Mouse (Mus musculus) ES-E14 (cell line): ENCODE measurements at regions not wholly inside any gene's neighbourhood (a gene's known extent, or its start where the extent isn't known, plus 50 kb on each side); places are given as distances from the start of the nearest gene placed in this dataset.

Source experiments
- DNase-seq: peaks from one replicate; pipeline ENCODE4 v3.0.0-alpha.2; 2013; ENCODE audit warnings: low read depth, low spot score
- H3K27ac ChIP-seq: 2 replicates; pipeline ENCODE4 v1.5.1; 2012; ENCODE audit warnings: low read depth, mild to moderate bottlenecking, low read length, moderate library complexity, mixed read lengths; ENCODE audit not compliant: poor library complexity, insufficient read depth, severe bottlenecking
- H3K36me3 ChIP-seq: 2 replicates; pipeline ENCODE4 v1.6.1; 2012; ENCODE audit warnings: mild to moderate bottlenecking, low read length, moderate library complexity, mixed read lengths; ENCODE audit not compliant: control insufficient read depth, poor library complexity, insufficient read depth, severe bottlenecking
- H3K4me1 ChIP-seq, 2 experiments: fragments of 150-350 bp in 1 of 2; sonication (generic) in 1 of 2; 2 replicates each; pipeline ENCODE4 v1.6.1; 2012; ENCODE audit warnings: low read length in 2 of 2, mild to moderate bottlenecking in 1 of 2, mixed read lengths in 1 of 2; ENCODE audit not compliant: control insufficient read depth in 2 of 2, insufficient read depth in 2 of 2, poor library complexity in 1 of 2
- H3K4me3 ChIP-seq, 2 experiments: fragments of 150-350 bp in 1 of 2; sonication (generic) in 1 of 2; 2 replicates each; pipeline ENCODE4 v1.5.1; 2012; ENCODE audit warnings: low read length in 2 of 2, low read depth in 1 of 2, mild to moderate bottlenecking in 1 of 2, mixed read lengths in 1 of 2; ENCODE audit not compliant: insufficient read depth in 1 of 2, poor library complexity in 1 of 2, severe bottlenecking in 1 of 2
- H3K9ac ChIP-seq: 2 replicates; pipeline ENCODE4 v1.6.1; 2012; ENCODE audit warnings: low read depth, mild to moderate bottlenecking, low read length, mixed read lengths; ENCODE audit not compliant: poor library complexity, insufficient read depth, severe bottlenecking
- H3K9me3 ChIP-seq: fragments of 150-350 bp; sonication (generic); 2 replicates; pipeline ENCODE4 v1.6.1; 2012; ENCODE audit warnings: low read depth, mild to moderate bottlenecking, low read length; ENCODE audit not compliant: control insufficient read depth, insufficient read depth
- CHD2 ChIP-seq: IDR thresholded peaks from 2 replicates; pipeline ENCODE4 v1.6.1; 2014; ENCODE audit warnings: mild to moderate bottlenecking, low read depth, low read length, inconsistent platforms
- HCFC1 ChIP-seq: IDR thresholded peaks from 2 replicates; pipeline ENCODE4 v1.6.1; 2012; ENCODE audit warnings: low read length, inconsistent platforms, borderline replicate concordance; ENCODE audit not compliant: insufficient read depth
- MAFK ChIP-seq: IDR thresholded peaks from 2 replicates; pipeline ENCODE4 v1.6.1; 2014; ENCODE audit warnings: mild to moderate bottlenecking, low read depth, low read length, inconsistent platforms; ENCODE audit not compliant: insufficient read depth
- ZC3H11A ChIP-seq: IDR thresholded peaks from 2 replicates; pipeline ENCODE4 v1.6.1; 2012; ENCODE audit warnings: low read depth, mild to moderate bottlenecking, inconsistent platforms, low read length, borderline replicate concordance
- ZNF384 ChIP-seq: IDR thresholded peaks from 2 replicates; pipeline ENCODE4 v1.6.1; 2012; ENCODE audit warnings: low read depth, low read length, inconsistent platforms
- in situ Hi-C, 2 experiments: fragments of 600-800 bp; cut with MboI; formaldehyde crosslinking; loops; one replicate each; pipeline ENCODE4 v1.15.1; 2025; ENCODE audit warnings: low sequenced_read_pairs in 2 of 2, inconsistent platforms in 1 of 2; ENCODE audit not compliant: unreplicated experiment in 2 of 2

- in situ Hi-C loops = no loop called here
- no peaks in the 10 kb centered on the region for H3K36me3 ChIP-seq
- H3K4me1 ChIP-seq = no peaks in the 10 kb centered on the region
- no peaks in the 10 kb centered on the region for H3K9me3 ChIP-seq
- no peak overlapping the region for H3K9ac ChIP-seq
- DNase-seq = no peak
- no peak for TF ChIP-seq ZNF384
- no peak for TF ChIP-seq ZC3H11A
- TF ChIP-seq CHD2 = no peak
- no peak for TF ChIP-seq HCFC1
- TF ChIP-seq MAFK = no peak
- H3K27ac ChIP-seq = no peak overlapping the region
- H3K4me3 ChIP-seq = no peak overlapping the region
Observed at GRCm38 (mm10) chr1:57492696-57493095, 85.8 kb upstream of the Tyw5 start.

GRCm38 (mm10) chr1:57497489-57498037 is 90.7 kb upstream of the Tyw5 start:
- Histone ChIP-seq H3K9me3 (no peaks in the 10 kb centered on the region), H3K36me3 (no peaks in the 10 kb centered on the region), H3K4me3 (no peak overlapping the region), H3K27ac (no peak overlapping the region), H3K4me1 (no peaks in the 10 kb centered on the region), H3K9ac (no peak overlapping the region)
- TF ChIP-seq MAFK (no peak), ZC3H11A (no peak), ZNF384 (no peak), CHD2 (no peak), HCFC1 (no peak)
- DNase-seq = no peak
- in situ Hi-C loops = no loop called here

- Histone ChIP-seq H3K9me3 (no peaks in the 10 kb centered on the region), H3K4me3 (no peak overlapping the region), H3K36me3 (no peaks in the 10 kb centered on the region), H3K4me1 (no peaks in the 10 kb centered on the region), H3K27ac (no peak overlapping the region), H3K9ac (no peak overlapping the region)
- TF ChIP-seq MAFK (no peak), CHD2 (no peak), ZC3H11A (no peak), HCFC1 (no peak), ZNF384 (no peak)
- no peak for DNase-seq
- in situ Hi-C loops = no loop called here
Observed at GRCm38 (mm10) chr1:57510359-57511120, 103.6 kb upstream of the Tyw5 start.

GRCm38 (mm10) chr1:57511902-57512301 is 105.0 kb upstream of the Tyw5 start:
- Histone ChIP-seq H3K4me1 (no peaks in the 10 kb centered on the region), H3K27ac (no peak overlapping the region), H3K9me3 (no peaks in the 10 kb centered on the region), H3K9ac (no peak overlapping the region), H3K36me3 (no peaks in the 10 kb centered on the region), H3K4me3 (no peak overlapping the region)
- in situ Hi-C loops = no loop called here
- no peak for TF ChIP-seq ZC3H11A
- TF ChIP-seq MAFK = no peak
- no peak for TF ChIP-seq HCFC1
- TF ChIP-seq CHD2 = no peak
- DNase-seq = no peak

- Histone ChIP-seq H3K4me1 (no peaks in the 10 kb centered on the region), H3K36me3 (no peaks in the 10 kb centered on the region), H3K9me3 (no peaks in the 10 kb centered on the region), H3K9ac (no peak overlapping the region), H3K27ac (no peak overlapping the region), H3K4me3 (no peak overlapping the region)
- DNase-seq = no peak
- TF ChIP-seq CHD2 (no peak), MAFK (no peak), ZNF384 (no peak), ZC3H11A (no peak)
- in situ Hi-C loops = no loop called here
Observed at GRCm38 (mm10) chr1:57512516-57512915, 105.6 kb upstream of the Tyw5 start.
